Mouse (Mus musculus) lung, adult 2 months (tissue): Measurements from ENCODE around the gene Dnajc5.

Experiments
- CTCF ChIP-seq: fragments of 200-500 bp; IDR thresholded peaks from 2 replicates; pipeline ENCODE4 v1.5.1; 2011; ENCODE audit warnings: mild to moderate bottlenecking, low read length, control low read depth; ENCODE audit not compliant: insufficient read depth
- POLR2A ChIP-seq: fragments of 200-500 bp; IDR thresholded peaks from 2 replicates; pipeline ENCODE4 v1.6.1; 2011; ENCODE audit warnings: low read depth, mild to moderate bottlenecking, control low read depth, low read length, borderline replicate concordance; ENCODE audit errors: extremely low read depth

DNA sequence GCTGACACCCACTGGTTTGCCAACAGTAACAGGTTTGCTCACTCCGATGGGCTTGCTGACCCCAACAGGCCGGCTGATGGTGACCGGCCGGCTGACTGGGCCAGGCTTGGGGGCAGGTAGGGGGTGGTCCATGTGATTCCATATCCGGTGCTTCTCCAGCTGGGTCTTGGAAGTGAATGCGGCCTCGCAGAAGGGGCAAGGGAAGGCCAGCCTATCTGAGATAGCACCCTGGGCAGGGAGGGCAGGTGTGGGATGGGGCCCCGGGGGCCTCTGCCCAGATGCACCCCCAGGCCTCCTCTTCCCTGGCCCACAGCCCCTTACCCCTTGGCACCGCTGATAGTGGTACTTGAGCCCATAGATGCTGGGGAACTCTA lies 69.4 kb downstream of the Dnajc5 start:
- no peak for TF ChIP-seq CTCF
- TF ChIP-seq POLR2A = no peak
